Mouse (Mus musculus) forebrain, embryonic 16.5 days (tissue): ENCODE data around the gene Fgfr2. TPM values are rescaled to one million over a fixed set of nuclear protein-coding genes. Genes with fewer than 3 reads are reported as not detected.

ENCODE experiments used
- ATAC-seq: fragments of 200-750 bp; cut with Nextera tagmentation; 2 replicates; pipeline ENCODE4 v1.8.0; 2017; ENCODE audit warnings: mild to moderate bottlenecking, moderate library complexity
- H3K27ac ChIP-seq: fragments of 300-500 bp; sonication (generic); 2 replicates; pipeline ENCODE4 v1.5.1; 2014; ENCODE audit warnings: low read length, control low read depth
- H3K27me3 ChIP-seq: fragments of 300-500 bp; sonication (generic); replicated peaks from 2 replicates; pipeline ENCODE4 v1.6.1; 2014; ENCODE audit warnings: low read length; ENCODE audit not compliant: control insufficient read depth, insufficient read depth
- H3K36me3 ChIP-seq: fragments of 300-500 bp; sonication (generic); 2 replicates; pipeline ENCODE4 v1.6.1; 2014; ENCODE audit not compliant: control insufficient read depth, insufficient read depth
- H3K4me1 ChIP-seq: fragments of 300-500 bp; sonication (generic); replicated peaks from 2 replicates; pipeline ENCODE4 v1.6.1; 2014; ENCODE audit warnings: low read length; ENCODE audit not compliant: control insufficient read depth, insufficient read depth
- H3K4me2 ChIP-seq: fragments of 300-500 bp; sonication (generic); 2 replicates; pipeline ENCODE4 v1.6.1; 2014; ENCODE audit warnings: mild to moderate bottlenecking, low read length, control low read depth
- H3K4me3 ChIP-seq: fragments of 300-500 bp; sonication (generic); replicated peaks from 2 replicates; pipeline ENCODE4 v1.5.1; 2014; ENCODE audit warnings: mild to moderate bottlenecking, low read length, control low read depth
- H3K9ac ChIP-seq: fragments of 300-500 bp; sonication (generic); replicated peaks from 2 replicates; pipeline ENCODE4 v1.6.1; 2014; ENCODE audit warnings: low read depth, low read length, control low read depth
- H3K9me3 ChIP-seq: fragments of 300-500 bp; sonication (generic); 2 replicates; pipeline ENCODE4 v1.6.1; 2016; ENCODE audit warnings: low read length; ENCODE audit not compliant: control insufficient read depth
- WGBS: fragments of 180-500 bp; shearing (Covaris S2); extraction: QIAGEN DNeasy Blood & Tissue Kit; methylation state at CpG from one replicate; pipeline ENCODE4 v1.1.7; 2014; 5-methylcytosine and 5-hydroxymethylcytosine counted together
- polyA plus RNA-seq: library from polyadenylated mRNA; unstranded; fragments of >200 nt; fragmentation: Nextera tagmentation; extraction: Ambion mirVana; gene quantifications from 2 replicates; pipeline ENCODE4 v1.2.1, GENCODE M21; 2015

Gene Fgfr2
- polyA plus RNA-seq, 1 experiment from 2014 or later: 39.2 TPM

DNA sequence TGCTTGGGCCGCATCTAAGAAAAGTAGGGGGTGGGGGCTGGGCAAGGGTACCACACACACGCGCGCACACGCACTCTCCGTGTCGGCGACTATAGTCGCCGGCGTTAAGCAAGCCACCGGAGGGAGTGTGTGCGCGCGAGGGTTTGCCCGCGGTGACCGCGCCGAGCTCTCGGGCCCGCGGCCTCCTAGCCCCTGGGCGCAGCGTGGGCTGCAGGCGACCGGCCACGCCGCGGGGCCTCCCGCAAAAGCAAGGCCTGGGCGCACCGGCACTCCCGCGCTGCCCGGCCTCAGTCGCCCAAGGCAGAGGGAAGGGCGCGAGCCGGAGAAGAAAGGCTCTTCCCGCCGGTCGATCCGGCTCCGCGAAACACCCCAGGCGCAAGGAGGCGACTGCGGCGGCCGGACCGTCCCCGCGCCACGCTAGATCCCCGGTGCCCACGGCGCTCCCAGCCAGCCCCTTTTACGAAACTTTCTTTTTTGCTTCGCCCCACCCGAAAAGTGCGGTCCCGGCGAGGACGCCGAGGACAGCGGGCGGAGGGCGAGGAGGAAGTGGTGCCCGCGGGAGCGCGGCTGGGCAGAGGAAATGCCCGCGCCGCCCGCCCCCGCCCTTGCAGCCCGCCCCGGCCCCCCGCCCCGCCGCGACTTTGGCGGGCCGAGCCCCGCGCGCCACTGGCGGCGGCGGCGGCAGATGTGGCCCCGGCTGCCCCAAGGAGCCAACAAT, 1.3 kb downstream of the Fgfr2 start:
- H3K27me3 ChIP-seq: no peaks in the 10 kb centered on the region
- no peaks in the 10 kb centered on the region for H3K9me3 ChIP-seq
- H3K27ac ChIP-seq: peak overlapping the region; percentile 95
- peak overlapping the region; percentile 94 for H3K9ac ChIP-seq
- peaks cover 31% of the 10 kb centered on the region for H3K4me1 ChIP-seq
- H3K4me2 ChIP-seq: peak overlapping the region; percentile 88
- under 1% methylated on average over 72 of the region's 94 CpGs for WGBS
- ATAC-seq: peak; percentile 24
- no peaks in the 10 kb centered on the region for H3K36me3 ChIP-seq
- H3K4me3 ChIP-seq: peak overlapping the region; percentile 86

DNA sequence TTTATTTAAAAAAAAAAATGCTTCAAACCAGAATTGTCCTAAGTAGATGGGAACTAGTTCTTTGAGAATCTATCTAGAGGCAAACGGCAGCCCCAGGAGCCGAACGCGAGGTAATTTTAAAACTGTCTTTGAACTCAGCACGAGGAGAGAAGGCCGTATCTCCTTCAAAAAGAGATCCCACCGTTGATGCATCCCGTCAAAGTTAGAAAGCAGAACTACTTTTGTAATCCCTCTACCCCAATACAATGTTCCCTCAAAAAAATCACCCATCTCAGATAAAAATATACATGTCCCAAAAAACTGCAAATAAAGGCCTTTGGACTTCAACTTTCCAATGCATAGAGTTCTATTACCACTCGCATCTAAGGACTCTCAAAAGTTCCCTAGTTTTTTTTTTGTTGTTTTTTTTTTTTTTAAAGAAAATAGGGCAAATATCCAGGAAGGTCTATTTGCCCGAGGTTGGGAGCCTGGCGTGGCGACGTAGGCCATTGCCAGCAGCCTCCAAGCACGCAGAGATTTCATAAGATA, 2.0 kb downstream of the Fgfr2 start:
- peak overlapping the region; percentile 95 for H3K27ac ChIP-seq
- no peak for ATAC-seq
- under 1% methylated on average over 14 of the region's 14 CpGs for WGBS

DNA sequence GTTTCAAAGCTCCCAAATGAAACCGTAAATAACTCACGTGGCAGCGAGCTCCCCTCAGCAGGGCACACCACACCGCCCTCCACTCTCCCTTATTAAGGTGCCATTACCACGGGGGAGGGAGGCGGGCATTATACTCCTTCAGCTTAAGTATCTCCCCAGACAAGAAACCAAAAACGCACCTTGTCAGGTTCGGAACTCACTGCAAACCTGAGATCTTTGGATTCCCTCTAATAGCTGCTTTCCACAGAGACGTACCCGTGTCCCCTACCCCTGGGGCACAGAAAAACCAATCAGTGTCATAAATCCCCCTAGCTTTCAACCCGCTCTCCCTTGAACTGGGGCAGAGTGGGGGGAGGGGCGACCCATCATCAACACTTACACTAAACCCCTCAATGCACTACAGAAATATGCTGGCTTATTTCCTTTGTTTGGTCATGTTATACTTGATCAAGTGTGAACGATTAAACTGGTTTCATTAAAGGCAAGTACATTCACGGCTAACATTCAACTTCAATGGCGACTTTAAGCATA, 2.9 kb downstream of the Fgfr2 start:
- Histone ChIP-seq H3K4me1 (peaks cover 42% of the 10 kb centered on the region), H3K4me2 (peak overlapping the region; percentile 88), H3K36me3 (no peaks in the 10 kb centered on the region), H3K27me3 (no peaks in the 10 kb centered on the region), H3K27ac (no peak overlapping the region), H3K9ac (peak overlapping the region; percentile 43), H3K4me3 (peak overlapping the region; percentile 28), H3K9me3 (no peaks in the 10 kb centered on the region)
- ATAC-seq: no peak
- 1% methylated on average over 15 of the region's 15 CpGs for WGBS

More for the DNA sequence above, 2.0 kb downstream of the Fgfr2 start:
- peak overlapping the region; percentile 94 for H3K9ac ChIP-seq
- peaks cover 34% of the 10 kb centered on the region for H3K4me1 ChIP-seq
- H3K4me2 ChIP-seq: peak overlapping the region; percentile 88
- no peaks in the 10 kb centered on the region for H3K9me3 ChIP-seq
- H3K27me3 ChIP-seq: no peaks in the 10 kb centered on the region
- no peaks in the 10 kb centered on the region for H3K36me3 ChIP-seq
- H3K4me3 ChIP-seq: peak overlapping the region; percentile 86

GRCm38 (mm10) chr7:133117815-133118214, 5.3 kb downstream of the Fgfr2 start:
- Histone ChIP-seq H3K27ac (no peak overlapping the region), H3K36me3 (no peaks in the 10 kb centered on the region), H3K4me2 (no peak overlapping the region), H3K4me1 (peaks cover 51% of the 10 kb centered on the region), H3K9ac (no peak overlapping the region), H3K9me3 (no peaks in the 10 kb centered on the region), H3K27me3 (no peaks in the 10 kb centered on the region), H3K4me3 (no peak overlapping the region)
- ATAC-seq: no peak
- WGBS: 11% methylated on average over 2 of the region's 2 CpGs

DNA sequence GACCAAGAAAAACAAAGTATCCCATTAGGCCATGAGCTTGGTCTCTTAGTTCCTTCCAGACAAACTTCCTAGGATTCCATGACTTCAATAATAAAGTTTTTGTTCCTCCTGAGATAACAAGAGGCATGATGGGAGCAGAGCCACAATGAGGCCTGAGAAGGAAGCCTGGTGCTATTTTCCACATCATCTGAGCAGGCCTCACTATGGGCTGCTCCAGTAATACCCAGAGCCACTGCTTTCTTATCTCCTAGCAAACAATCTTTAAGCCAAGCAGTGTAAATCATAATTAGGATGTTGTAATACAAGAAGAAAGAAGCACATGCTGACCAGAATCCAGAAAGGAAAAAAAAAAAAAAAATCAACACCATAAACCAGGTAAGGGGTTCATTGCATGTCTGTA, 6.6 kb downstream of the Fgfr2 start:
- Histone ChIP-seq H3K9ac (no peak overlapping the region), H3K4me1 (peaks cover 59% of the 10 kb centered on the region), H3K9me3 (no peaks in the 10 kb centered on the region), H3K4me3 (no peak overlapping the region), H3K27me3 (no peaks in the 10 kb centered on the region), H3K36me3 (no peaks in the 10 kb centered on the region), H3K27ac (no peak overlapping the region), H3K4me2 (no peak overlapping the region)
- ATAC-seq: no peak

- Histone ChIP-seq H3K27ac (no peak overlapping the region), H3K4me3 (no peak overlapping the region), H3K4me1 (peaks cover 53% of the 10 kb centered on the region), H3K4me2 (peak overlapping the region; percentile 35), H3K36me3 (no peaks in the 10 kb centered on the region), H3K27me3 (no peaks in the 10 kb centered on the region), H3K9ac (no peak overlapping the region; the same call in 1 of the 2 replicates), H3K9me3 (no peaks in the 10 kb centered on the region)
- WGBS: 24% methylated on average over 15 of the region's 15 CpGs
- no peak for ATAC-seq
Observed at GRCm38 (mm10) chr7:133115886-133116285, 7.3 kb downstream of the Fgfr2 start.

- H3K36me3 ChIP-seq: no peaks in the 10 kb centered on the region
- H3K27me3 ChIP-seq: no peaks in the 10 kb centered on the region
- no peak overlapping the region for H3K9ac ChIP-seq
- H3K4me2 ChIP-seq: peak overlapping the region; percentile 37
- no peak overlapping the region for H3K4me3 ChIP-seq
- peaks cover 45% of the 10 kb centered on the region for H3K4me1 ChIP-seq
- no peak for ATAC-seq
- 17% methylated on average over 20 of the region's 20 CpGs for WGBS
- no peaks in the 10 kb centered on the region for H3K9me3 ChIP-seq
- H3K27ac ChIP-seq: no peak overlapping the region
Observed at GRCm38 (mm10) chr7:133114847-133115470, 8.2 kb downstream of the Fgfr2 start.

DNA sequence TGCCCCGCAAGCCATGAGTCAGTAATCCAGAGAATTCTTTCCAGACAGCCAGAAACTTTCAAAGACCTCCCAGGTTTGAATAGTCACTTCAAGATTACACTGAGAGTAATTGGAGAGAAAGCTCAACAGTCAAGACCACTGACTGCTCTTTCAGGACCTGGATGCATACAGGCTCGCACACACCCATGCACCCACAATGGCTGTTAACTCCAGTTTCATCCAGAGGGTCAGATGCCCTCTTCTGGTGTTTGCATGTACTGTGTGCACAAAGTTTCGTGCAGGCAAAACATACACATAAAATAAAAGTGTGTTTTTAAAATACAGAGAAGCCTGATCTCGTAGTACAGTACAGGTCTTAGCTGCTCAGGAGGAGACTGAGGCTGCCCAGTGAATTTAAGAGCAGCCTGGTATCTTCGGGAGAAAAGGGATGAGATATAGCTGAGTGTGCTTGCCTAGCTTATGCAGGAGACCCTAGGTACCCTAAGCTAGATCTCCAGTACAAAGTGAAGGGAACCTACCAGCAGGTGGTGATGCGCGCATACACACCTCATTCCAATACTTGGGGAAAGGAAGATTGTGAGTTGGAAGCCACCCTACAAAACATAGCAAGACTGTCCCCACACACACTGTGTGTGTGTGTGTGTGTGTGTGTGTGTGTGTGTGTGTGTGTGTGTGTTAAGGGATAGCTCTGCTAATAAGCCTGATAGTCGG, 9.8 kb downstream of the Fgfr2 start:
- no peak overlapping the region for H3K27ac ChIP-seq

GRCm38 (mm10) chr7:133112351-133112831, 10.8 kb downstream of the Fgfr2 start:
- peaks cover 37% of the 10 kb centered on the region for H3K4me1 ChIP-seq
- H3K27ac ChIP-seq: no peak overlapping the region
- no peaks in the 10 kb centered on the region for H3K9me3 ChIP-seq
- H3K36me3 ChIP-seq: no peaks in the 10 kb centered on the region
- WGBS: 6% methylated on average over 6 of the region's 6 CpGs
- no peak overlapping the region for H3K9ac ChIP-seq
- no peaks in the 10 kb centered on the region for H3K27me3 ChIP-seq
- H3K4me3 ChIP-seq: no peak overlapping the region
- ATAC-seq: no peak
- H3K4me2 ChIP-seq: no peak overlapping the region

More for the DNA sequence above, 9.8 kb downstream of the Fgfr2 start:
- H3K27me3 ChIP-seq: no peaks in the 10 kb centered on the region
- H3K9ac ChIP-seq: no peak overlapping the region
- H3K36me3 ChIP-seq: no peaks in the 10 kb centered on the region
- no peaks in the 10 kb centered on the region for H3K9me3 ChIP-seq
- ATAC-seq: no peak
- no peak overlapping the region for H3K4me3 ChIP-seq
- WGBS: 61% methylated on average over 8 of the region's 8 CpGs
- H3K4me1 ChIP-seq: peaks cover 43% of the 10 kb centered on the region
- no peak overlapping the region for H3K4me2 ChIP-seq
